Mouse (Mus musculus) ES-Bruce4 (cell line): ENCODE results near the gene Fkbp6. TPM values are rescaled to one million over a fixed set of nuclear protein-coding genes. Genes with fewer than 3 reads are reported as not detected.

ENCODE experiments used
- H3K27ac ChIP-seq: 2 replicates; pipeline ENCODE4 v1.5.1; 2012; ENCODE audit warnings: low read length, inconsistent platforms; ENCODE audit not compliant: insufficient read depth
- H3K27me3 ChIP-seq: 2 replicates; pipeline ENCODE4 v1.6.1; 2012; ENCODE audit warnings: mild to moderate bottlenecking, low read length, inconsistent platforms; ENCODE audit not compliant: control insufficient read depth, poor library complexity, insufficient read depth, severe bottlenecking
- H3K36me3 ChIP-seq: 2 replicates; pipeline ENCODE4 v1.6.1; 2012; ENCODE audit warnings: inconsistent platforms, mild to moderate bottlenecking, low read length, moderate library complexity; ENCODE audit not compliant: control insufficient read depth, poor library complexity, insufficient read depth, severe bottlenecking
- H3K4me1 ChIP-seq: one replicate; pipeline ENCODE4 v1.8.1; 2011; ENCODE audit warnings: low read length; ENCODE audit not compliant: control insufficient read depth, insufficient read depth
- H3K4me3 ChIP-seq: 2 replicates; pipeline ENCODE4 v1.5.1; 2011; ENCODE audit warnings: low read depth, mild to moderate bottlenecking, low read length
- H3K9ac ChIP-seq: 2 replicates; pipeline ENCODE4 v1.6.1; 2012; ENCODE audit warnings: low read depth, mild to moderate bottlenecking, inconsistent platforms; ENCODE audit not compliant: poor library complexity, severe bottlenecking
- H3K9me3 ChIP-seq: replicated peaks from 2 replicates; pipeline ENCODE4 v1.6.1; 2012; ENCODE audit warnings: mild to moderate bottlenecking, low read length, inconsistent platforms; ENCODE audit not compliant: control insufficient read depth, poor library complexity, insufficient read depth, severe bottlenecking
- CTCF ChIP-seq: IDR thresholded peaks from one replicate; pipeline ENCODE4 v1.8.1; 2011; ENCODE audit warnings: low read depth, low read length
- EP300 ChIP-seq: IDR thresholded peaks from 2 replicates; pipeline ENCODE4 v1.6.1; 2011; ENCODE audit warnings: low read depth, low read length; ENCODE audit not compliant: insufficient read depth
- POLR2A ChIP-seq: IDR thresholded peaks from one replicate; pipeline ENCODE4 v1.8.1; 2011; ENCODE audit warnings: low read length; ENCODE audit not compliant: insufficient read depth
- polyA plus RNA-seq: library from polyadenylated mRNA; stranded (reverse); fragments of >200 nt; gene quantifications from 2 replicates; pipeline ENCODE4 v1.2.4, GENCODE M21; 2011; ENCODE audit warnings: low read depth; ENCODE audit not compliant: missing spikeins, insufficient read depth, insufficient read length

Gene Fkbp6
- polyA plus RNA-seq, 1 experiment = 0.49 TPM

GRCm38 (mm10) chr5:135253741-135254401, 96.0 kb downstream of the Fkbp6 start:
- Histone ChIP-seq H3K36me3 (no peaks in the 10 kb centered on the region), H3K27me3 (no peaks in the 10 kb centered on the region), H3K9me3 (no peaks in the 10 kb centered on the region), H3K27ac (no peak overlapping the region), H3K4me1 (peaks cover 2% of the 10 kb centered on the region), H3K9ac (no peak overlapping the region), H3K4me3 (no peak overlapping the region)
- TF ChIP-seq POLR2A (no peak), EP300 (no peak), CTCF (no peak)

- Histone ChIP-seq H3K27ac (no peak within 1 kb of the TSS), H3K9me3 (no peaks in the 10 kb centered on the region), H3K4me3 (peak within 1 kb of the TSS; percentile 75), H3K4me1 (peaks cover 2% of the 10 kb centered on the region), H3K9ac (peak within 1 kb of the TSS; percentile 57), H3K27me3 (no peaks in the 10 kb centered on the region), H3K36me3 (no peaks in the 10 kb centered on the region)
- no peak for TF ChIP-seq CTCF
Measured at GRCm38 (mm10) chr5:135251079-135251454, 98.8 kb downstream of the Fkbp6 start, which contains the start of gene Fzd9. Gene Fzd9, minus strand, starts transcription at chr5:135251230.

- H3K27me3 ChIP-seq = no peaks in the 10 kb centered on the region
- TF ChIP-seq CTCF = no peak
- TF ChIP-seq POLR2A = no peak
- TF ChIP-seq EP300 = no peak
- no peak overlapping the region for H3K27ac ChIP-seq
- H3K9me3 ChIP-seq = no peaks in the 10 kb centered on the region
- peak overlapping the region; percentile 57 for H3K9ac ChIP-seq
- peak overlapping the region; percentile 75 for H3K4me3 ChIP-seq
- H3K36me3 ChIP-seq = peaks cover 3% of the 10 kb centered on the region; the same call in 1 of the 2 replicates
- H3K4me1 ChIP-seq = peaks cover 2% of the 10 kb centered on the region
Measured at GRCm38 (mm10) chr5:135250186-135251078, 99.4 kb downstream of the Fkbp6 start.

- Histone ChIP-seq H3K36me3 (peaks cover 12% of the 10 kb centered on the region), H3K9me3 (no peaks in the 10 kb centered on the region), H3K9ac (no peak overlapping the region), H3K4me1 (peaks cover 2% of the 10 kb centered on the region), H3K4me3 (no peak overlapping the region), H3K27ac (no peak overlapping the region), H3K27me3 (no peaks in the 10 kb centered on the region)
- TF ChIP-seq CTCF (no peak), EP300 (0 out of 2 replicates have a peak, but pooled peaks have one; percentile 42), POLR2A (no peak)
Measured at GRCm38 (mm10) chr5:135248956-135249676, 100.7 kb downstream of the Fkbp6 start.

GRCm38 (mm10) chr5:135247337-135247736, 102.5 kb downstream of the Fkbp6 start:
- Histone ChIP-seq H3K4me1 (peaks cover 2% of the 10 kb centered on the region), H3K9ac (no peak overlapping the region), H3K4me3 (no peak overlapping the region), H3K36me3 (peaks cover 25% of the 10 kb centered on the region), H3K9me3 (no peaks in the 10 kb centered on the region), H3K27ac (no peak overlapping the region), H3K27me3 (no peaks in the 10 kb centered on the region)
- TF ChIP-seq POLR2A (no peak), EP300 (no peak), CTCF (no peak)
